Mouse (Mus musculus): ENCODE results near the gene Fam19a1.

GRCm38 (mm10) chr6:96098225-96098624 is 14.7 kb upstream of the Fam19a1 start:
- TF ChIP-seq CTCF (IDR thresholded peaks at IDR 0.05; ENCODE audit: borderline replicate concordance, insufficient read depth, low read length) (no peak), POLR2A (IDR thresholded peaks at IDR 0.05; ENCODE audit: low read depth, low read length) (no peak)

Data from embryonic fibroblast, embryonic 13.5 days (primary cell).